Mouse (Mus musculus) hindbrain, embryonic 13.5 days (tissue): ENCODE data around the gene Mindy1. TPM values are rescaled to one million over a fixed set of nuclear protein-coding genes. Genes with fewer than 3 reads are reported as not detected.

Experiments used
- ATAC-seq: fragments of 200-750 bp; cut with Nextera tagmentation; 2 replicates; pipeline ENCODE4 v1.8.0; 2017; ENCODE audit warnings: moderate TSS enrichment; ENCODE audit not compliant: low FRiP score
- H3K27ac ChIP-seq: fragments of 300-500 bp; sonication (generic); 2 replicates; pipeline ENCODE4 v1.5.1; 2015; ENCODE audit warnings: inconsistent platforms, mild to moderate bottlenecking, moderate library complexity
- H3K27me3 ChIP-seq: fragments of 300-500 bp; sonication (generic); 2 replicates; pipeline ENCODE4 v1.6.1; 2015; ENCODE audit warnings: mild to moderate bottlenecking, inconsistent platforms
- H3K36me3 ChIP-seq: fragments of 300-500 bp; sonication (generic); 2 replicates; pipeline ENCODE4 v1.6.1; 2015; ENCODE audit warnings: mild to moderate bottlenecking, inconsistent platforms
- H3K4me1 ChIP-seq: fragments of 300-500 bp; sonication (generic); replicated peaks from 2 replicates; pipeline ENCODE4 v1.6.1; 2015; ENCODE audit warnings: inconsistent platforms
- H3K4me2 ChIP-seq: fragments of 300-500 bp; sonication (generic); 2 replicates; pipeline ENCODE4 v1.6.1; 2015; ENCODE audit warnings: inconsistent platforms, mild to moderate bottlenecking, moderate library complexity
- H3K4me3 ChIP-seq: fragments of 300-500 bp; sonication (generic); 2 replicates; pipeline ENCODE4 v1.5.1; 2015; ENCODE audit warnings: mild to moderate bottlenecking, inconsistent platforms
- H3K9ac ChIP-seq: fragments of 300-500 bp; sonication (generic); 2 replicates; pipeline ENCODE4 v1.6.1; 2015; ENCODE audit warnings: mild to moderate bottlenecking, inconsistent platforms
- H3K9me3 ChIP-seq: fragments of 300-500 bp; sonication (generic); 2 replicates; pipeline ENCODE4 v1.6.1; 2016; ENCODE audit warnings: inconsistent platforms
- WGBS: fragments of 180-500 bp; shearing (Covaris S2); methylation state at CpG from one replicate; pipeline ENCODE4 v1.1.7; 2015; 5-methylcytosine and 5-hydroxymethylcytosine counted together
- polyA plus RNA-seq: library from polyadenylated mRNA; unstranded; fragments of >200 nt; fragmentation: Nextera tagmentation; extraction: Ambion mirVana; gene quantifications from 2 replicates; pipeline ENCODE4 v1.2.1, GENCODE M21; 2015

Gene Mindy1
- polyA plus RNA-seq, 1 experiment from 2014 or later, result 42.2 TPM

DNA sequence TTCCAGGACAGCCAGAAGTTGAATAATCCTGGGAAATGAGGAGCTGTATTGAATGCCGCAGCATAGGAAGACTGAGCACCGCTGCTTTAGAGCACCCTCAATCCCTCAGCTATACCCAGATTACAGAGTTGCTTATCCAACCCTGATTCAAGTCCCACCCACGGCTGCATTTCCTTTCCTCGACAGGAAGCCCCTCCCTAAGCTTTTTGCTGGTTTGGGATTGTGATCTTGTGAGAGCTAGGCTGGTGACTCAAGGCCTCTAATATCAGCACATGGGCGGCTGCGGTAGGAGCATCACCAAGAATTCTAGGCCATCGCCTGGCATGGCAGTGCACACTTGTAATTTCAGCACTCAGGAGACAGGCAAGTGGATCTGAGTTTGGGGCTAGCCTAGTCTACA, 5.4 kb downstream of the Mindy1 start:
- Histone ChIP-seq H3K9ac (no peak overlapping the region), H3K4me1 (peaks cover 26% of the 10 kb centered on the region), H3K36me3 (peaks cover 38% of the 10 kb centered on the region), H3K27ac (no peak overlapping the region), H3K27me3 (no peaks in the 10 kb centered on the region), H3K4me2 (no peak overlapping the region), H3K4me3 (no peak overlapping the region), H3K9me3 (no peaks in the 10 kb centered on the region)
- no peak for ATAC-seq
- WGBS, result 89% methylated on average over 7 of the region's 7 CpGs

GRCm38 (mm10) chr3:95287541-95287940, 6.4 kb downstream of the Mindy1 start:
- Histone ChIP-seq H3K4me2 (no peak overlapping the region), H3K36me3 (peaks cover 48% of the 10 kb centered on the region), H3K4me3 (no peak overlapping the region), H3K9me3 (no peaks in the 10 kb centered on the region), H3K9ac (no peak overlapping the region), H3K27me3 (no peaks in the 10 kb centered on the region), H3K4me1 (peaks cover 26% of the 10 kb centered on the region), H3K27ac (no peak overlapping the region)
- 97% methylated on average over 3 of the region's 3 CpGs for WGBS
- no peak for ATAC-seq

DNA sequence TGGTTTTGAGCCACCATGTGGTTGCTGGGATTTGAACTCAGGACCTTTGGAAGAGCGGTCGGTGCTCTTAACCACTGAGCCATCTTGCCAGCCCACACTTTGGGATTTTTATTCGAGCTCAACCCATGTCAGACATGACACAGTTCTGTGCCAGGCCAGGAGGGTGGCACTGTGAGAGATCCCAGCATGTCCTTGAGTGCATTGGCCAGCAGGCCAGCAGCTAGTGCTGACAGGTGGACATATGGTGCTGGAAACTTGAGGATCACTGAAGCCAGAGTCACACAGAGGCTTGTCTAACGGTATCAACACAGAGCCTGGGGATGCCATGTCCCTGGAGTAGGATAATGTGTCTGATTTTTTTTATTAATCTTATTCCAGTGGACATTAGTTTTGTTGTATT, 8.3 kb downstream of the Mindy1 start:
- no peak overlapping the region for H3K4me3 ChIP-seq
- ATAC-seq, result no peak
- H3K36me3 ChIP-seq, result peaks cover 67% of the 10 kb centered on the region

GRCm38 (mm10) chr3:95290156-95290555, 9.0 kb downstream of the Mindy1 start:
- Histone ChIP-seq H3K4me2 (no peak overlapping the region), H3K36me3 (peaks cover 74% of the 10 kb centered on the region), H3K4me3 (no peak overlapping the region), H3K27ac (no peak overlapping the region), H3K4me1 (peaks cover 9% of the 10 kb centered on the region), H3K9me3 (no peaks in the 10 kb centered on the region), H3K9ac (no peak overlapping the region), H3K27me3 (no peaks in the 10 kb centered on the region)
- no peak for ATAC-seq
- 75% methylated on average over 6 of the region's 6 CpGs for WGBS

More for the DNA sequence above, 8.3 kb downstream of the Mindy1 start:
- Histone ChIP-seq H3K9me3 (no peaks in the 10 kb centered on the region), H3K4me1 (peaks cover 16% of the 10 kb centered on the region), H3K27ac (no peak overlapping the region), H3K4me2 (no peak overlapping the region), H3K9ac (no peak overlapping the region), H3K27me3 (no peaks in the 10 kb centered on the region)
- 95% methylated on average over 4 of the region's 4 CpGs for WGBS

DNA sequence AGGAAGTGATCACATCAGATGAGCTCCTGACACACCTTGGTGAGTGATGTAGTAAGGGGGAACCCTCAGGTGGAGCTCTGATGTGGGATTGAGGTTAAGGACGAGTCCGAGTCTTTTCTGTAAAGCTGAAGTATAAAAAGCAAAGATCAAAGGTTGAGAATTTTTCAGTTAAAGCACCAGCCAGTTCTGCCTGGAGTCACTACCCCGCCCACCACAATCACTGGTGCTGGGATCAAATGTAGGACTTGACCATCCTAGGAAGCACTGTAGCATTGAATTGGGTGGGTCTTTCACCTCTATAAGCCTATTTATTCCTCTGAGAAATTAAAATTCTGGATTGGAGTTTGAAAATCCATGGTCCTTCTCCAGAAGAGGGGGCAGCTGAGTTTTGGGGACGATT, 9.9 kb downstream of the Mindy1 start:
- peaks cover under 1% of the 10 kb centered on the region; the same call in 1 of the 2 replicates for H3K4me1 ChIP-seq
- H3K9me3 ChIP-seq, result no peaks in the 10 kb centered on the region
- 87% methylated on average over 4 of the region's 4 CpGs for WGBS
- H3K36me3 ChIP-seq, result peaks cover 83% of the 10 kb centered on the region
- no peaks in the 10 kb centered on the region for H3K27me3 ChIP-seq
- no peak overlapping the region for H3K27ac ChIP-seq
- H3K4me3 ChIP-seq, result no peak overlapping the region
- no peak overlapping the region for H3K4me2 ChIP-seq
- no peak for ATAC-seq
- no peak overlapping the region for H3K9ac ChIP-seq

DNA sequence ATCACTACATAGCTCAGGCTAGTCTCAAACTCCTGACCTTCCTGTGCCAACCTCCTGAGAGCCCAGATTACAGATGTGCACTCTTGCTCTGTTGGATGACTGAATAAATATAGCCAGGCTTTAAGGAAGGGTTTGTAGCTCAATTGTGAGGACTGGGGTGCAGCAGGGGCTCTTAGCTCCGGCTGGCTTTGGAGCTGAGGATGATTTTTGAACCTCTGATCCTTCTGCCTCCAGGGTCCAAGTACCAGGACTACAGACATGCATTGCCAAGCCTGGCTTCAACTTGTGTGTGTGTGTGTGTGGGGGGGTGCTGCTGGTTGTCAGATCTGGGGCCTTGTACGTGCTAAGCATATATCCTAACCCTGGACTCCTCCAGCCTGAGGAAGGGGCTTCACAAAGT, 11.8 kb downstream of the Mindy1 start:
- no peaks in the 10 kb centered on the region for H3K4me1 ChIP-seq
- no peak for ATAC-seq

DNA sequence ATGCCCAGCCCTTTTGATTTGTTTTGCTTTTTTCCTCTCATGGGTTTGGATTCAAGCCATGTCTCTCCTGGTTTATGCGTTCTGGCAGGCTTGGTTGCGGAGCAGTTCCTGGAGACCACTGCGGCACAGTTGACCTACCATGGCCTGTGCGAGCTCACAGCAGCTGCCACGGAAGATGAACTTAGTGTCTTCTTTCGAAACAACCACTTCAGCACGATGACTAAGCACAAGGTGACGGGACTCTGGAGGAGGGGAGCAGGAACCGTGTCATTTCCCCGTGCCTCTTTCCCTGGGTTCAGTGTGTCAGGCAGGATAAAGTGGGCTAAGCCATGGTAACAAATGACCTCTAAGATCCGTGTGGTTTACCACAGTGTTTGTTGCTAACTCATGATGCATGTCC, 12.4 kb downstream of the Mindy1 start:
- peaks cover 88% of the 10 kb centered on the region for H3K36me3 ChIP-seq

More for the DNA sequence above, 11.8 kb downstream of the Mindy1 start:
- H3K4me3 ChIP-seq, result no peak overlapping the region
- H3K4me2 ChIP-seq, result no peak overlapping the region
- WGBS, result 91% methylated on average over 2 of the region's 2 CpGs
- H3K9ac ChIP-seq, result no peak overlapping the region
- H3K27ac ChIP-seq, result no peak overlapping the region
- H3K9me3 ChIP-seq, result no peaks in the 10 kb centered on the region
- H3K27me3 ChIP-seq, result no peaks in the 10 kb centered on the region
- H3K36me3 ChIP-seq, result peaks cover 90% of the 10 kb centered on the region

GRCm38 (mm10) chr3:95294316-95294715, 13.2 kb downstream of the Mindy1 start:
- Histone ChIP-seq H3K27me3 (no peaks in the 10 kb centered on the region), H3K9ac (no peak overlapping the region; the same call in 1 of the 2 replicates), H3K36me3 (peaks cover 84% of the 10 kb centered on the region), H3K4me3 (no peak overlapping the region), H3K9me3 (no peaks in the 10 kb centered on the region), H3K4me1 (no peaks in the 10 kb centered on the region), H3K27ac (no peak overlapping the region), H3K4me2 (no peak overlapping the region)
- no peak for ATAC-seq
- WGBS, result 97% methylated on average over 7 of the region's 7 CpGs

More for the DNA sequence above, 12.4 kb downstream of the Mindy1 start:
- ATAC-seq, result no peak
- Histone ChIP-seq H3K9me3 (no peaks in the 10 kb centered on the region), H3K27me3 (no peaks in the 10 kb centered on the region), H3K4me1 (no peaks in the 10 kb centered on the region), H3K4me2 (no peak overlapping the region), H3K4me3 (no peak overlapping the region), H3K27ac (no peak overlapping the region), H3K9ac (no peak overlapping the region)
- 85% methylated on average over 11 of the region's 11 CpGs for WGBS

DNA sequence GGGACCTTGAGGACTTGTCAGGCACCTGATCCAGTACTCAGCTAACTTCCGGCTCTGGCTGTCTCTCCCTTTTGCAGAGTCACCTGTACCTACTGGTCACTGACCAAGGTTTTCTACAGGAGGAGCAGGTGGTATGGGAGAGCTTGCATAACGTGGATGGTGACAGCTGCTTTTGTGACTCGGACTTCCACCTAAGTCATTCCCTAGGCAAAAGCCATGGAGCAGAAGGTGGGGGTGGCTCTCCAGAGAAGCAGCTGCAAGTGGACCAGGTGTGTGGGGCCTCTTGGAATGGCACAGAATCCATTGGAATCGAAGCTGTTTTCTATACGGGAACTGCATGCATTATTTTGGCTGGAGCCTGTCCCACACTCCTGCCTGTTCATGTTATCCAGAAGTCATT, 13.6 kb downstream of the Mindy1 start:
- no peaks in the 10 kb centered on the region for H3K4me1 ChIP-seq
- no peak overlapping the region for H3K9ac ChIP-seq
- H3K9me3 ChIP-seq, result no peaks in the 10 kb centered on the region
- peaks cover 80% of the 10 kb centered on the region for H3K36me3 ChIP-seq
- no peak overlapping the region for H3K4me2 ChIP-seq
- H3K4me3 ChIP-seq, result no peak overlapping the region
- no peaks in the 10 kb centered on the region for H3K27me3 ChIP-seq
- no peak for ATAC-seq
- no peak overlapping the region for H3K27ac ChIP-seq
- WGBS, result 85% methylated on average over 5 of the region's 5 CpGs

GRCm38 (mm10) chr3:95295321-95296102, 14.4 kb downstream of the Mindy1 start:
- peaks cover 72% of the 10 kb centered on the region for H3K36me3 ChIP-seq
- no peak overlapping the region for H3K4me2 ChIP-seq
- H3K4me3 ChIP-seq, result no peak overlapping the region
- no peaks in the 10 kb centered on the region for H3K27me3 ChIP-seq
- WGBS, result 86% methylated on average over 11 of the region's 11 CpGs
- H3K9me3 ChIP-seq, result no peaks in the 10 kb centered on the region
- no peak for ATAC-seq
- no peak overlapping the region for H3K9ac ChIP-seq
- no peaks in the 10 kb centered on the region for H3K4me1 ChIP-seq
- no peak overlapping the region for H3K27ac ChIP-seq

DNA sequence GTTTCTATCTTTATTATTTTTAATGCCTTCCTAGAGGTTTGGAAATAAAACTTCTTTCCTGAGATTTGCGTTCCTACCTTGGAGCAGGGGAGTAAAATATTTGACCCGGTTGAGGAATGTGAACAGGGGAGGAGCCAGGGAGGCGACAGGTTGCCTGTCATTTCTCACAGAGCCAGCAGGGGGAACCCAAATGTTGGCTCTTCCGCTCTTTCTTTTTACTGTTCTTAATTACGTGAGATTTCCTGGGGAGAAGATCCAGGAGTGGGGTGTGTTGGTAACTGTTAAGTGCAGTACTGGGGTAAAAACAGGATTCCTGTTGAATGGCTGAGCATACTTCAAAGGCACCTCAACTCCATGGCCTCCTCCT, 14.9 kb downstream of the Mindy1 start:
- Histone ChIP-seq H3K9me3 (no peaks in the 10 kb centered on the region), H3K4me1 (no peaks in the 10 kb centered on the region), H3K27ac (no peak overlapping the region), H3K36me3 (peaks cover 66% of the 10 kb centered on the region), H3K4me2 (no peak overlapping the region), H3K4me3 (no peak overlapping the region), H3K9ac (no peak overlapping the region), H3K27me3 (no peaks in the 10 kb centered on the region)
- WGBS, result 19% methylated on average over 5 of the region's 5 CpGs
- ATAC-seq, result no peak

DNA sequence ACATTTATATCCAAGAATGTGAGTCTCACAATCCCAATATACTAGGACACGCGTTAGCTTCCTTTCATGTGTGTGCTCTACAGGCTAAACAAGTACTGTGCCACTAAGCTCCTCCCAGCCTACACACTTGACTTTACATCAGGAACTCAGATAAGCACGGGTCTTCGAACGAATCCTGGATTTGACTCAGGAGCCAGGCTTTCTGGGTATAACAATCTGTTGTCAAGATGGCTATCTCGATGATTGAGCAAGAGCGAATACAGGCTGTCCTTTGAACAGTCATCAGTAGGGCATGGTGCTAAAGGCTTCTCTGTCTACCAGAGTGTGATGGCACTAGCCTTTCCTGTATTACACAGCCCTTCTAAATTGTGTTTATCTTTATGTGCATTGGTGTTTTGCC, 16.9 kb downstream of the Mindy1 start:
- WGBS, result 92% methylated on average over 7 of the region's 7 CpGs
- no peak for ATAC-seq

DNA sequence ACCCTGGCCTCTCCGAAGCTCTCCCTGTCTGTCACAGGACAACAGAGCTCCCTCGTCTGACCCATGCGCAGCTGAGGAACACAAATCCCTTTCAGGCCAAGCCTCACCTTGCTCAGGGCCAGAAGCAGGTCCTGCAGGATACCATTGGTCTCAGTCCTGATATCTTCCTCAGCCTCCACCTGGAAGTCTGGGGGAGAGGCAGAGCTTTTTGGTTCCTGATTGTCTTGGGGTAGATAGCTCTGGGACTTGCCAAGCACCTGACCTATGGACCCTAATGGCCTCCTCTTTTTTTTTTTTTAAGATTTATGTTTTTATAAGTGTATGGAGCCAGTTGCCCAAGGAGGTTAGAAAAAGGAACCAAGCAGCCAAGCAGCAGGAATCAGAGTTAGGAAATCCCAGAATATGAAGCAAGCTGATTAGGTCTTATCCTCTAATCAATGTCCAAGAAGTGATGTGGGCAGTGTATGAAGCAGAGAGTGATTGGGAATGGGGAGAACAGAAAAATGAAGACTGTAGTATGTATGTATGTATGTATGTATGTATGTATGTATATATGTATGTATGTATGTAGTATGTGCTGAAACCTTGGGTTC, 20.2 kb downstream of the Mindy1 start:
- no peak for ATAC-seq

More for the DNA sequence above, 16.9 kb downstream of the Mindy1 start:
- H3K4me1 ChIP-seq, result no peaks in the 10 kb centered on the region
- no peak overlapping the region for H3K27ac ChIP-seq
- no peaks in the 10 kb centered on the region for H3K27me3 ChIP-seq
- peaks cover 48% of the 10 kb centered on the region for H3K36me3 ChIP-seq
- H3K4me2 ChIP-seq, result no peak overlapping the region
- no peaks in the 10 kb centered on the region for H3K9me3 ChIP-seq
- H3K4me3 ChIP-seq, result no peak overlapping the region
- no peak overlapping the region for H3K9ac ChIP-seq

More for the DNA sequence above, 20.2 kb downstream of the Mindy1 start:
- Histone ChIP-seq H3K4me1 (no peaks in the 10 kb centered on the region), H3K9ac (no peak overlapping the region), H3K27me3 (no peaks in the 10 kb centered on the region), H3K36me3 (peaks cover 17% of the 10 kb centered on the region), H3K4me2 (no peak overlapping the region), H3K9me3 (no peaks in the 10 kb centered on the region), H3K4me3 (no peak overlapping the region), H3K27ac (no peak overlapping the region)
- 83% methylated on average over 3 of the region's 3 CpGs for WGBS
